Mouse (Mus musculus): ENCODE data around the gene Art4. TPM values are rescaled to one million over a fixed set of nuclear protein-coding genes. Genes with fewer than 3 reads are reported as not detected.

Art4 gene
- total and polyA plus RNA-seq, 3 experiments, result 0.50 to 0.60 TPM; not detected in 1

GRCm38 (mm10) chr6:136816826-136817225 is 40.7 kb downstream of the Art4 start:
- no peaks in the 10 kb centered on the region for H3K27me3 ChIP-seq (ENCODE audit: control insufficient read depth in 1 of 2, insufficient read depth in 2 of 2, low read length in 2 of 2)
- no peak overlapping the region for H3K4me3 ChIP-seq (ENCODE audit: control insufficient read depth in 1 of 2, insufficient read depth in 1 of 2, low read depth in 2 of 2, low read length in 2 of 2)
- peaks cover 2% of the 10 kb centered on the region; the same call in 1 of the 2 replicates for H3K79me2 ChIP-seq (ENCODE audit: control insufficient read depth, insufficient read depth, low read length, poor library complexity)
- no peak overlapping the region for H3K27ac ChIP-seq (ENCODE audit: control insufficient read depth, low read depth, low read length)
- no peaks in the 10 kb centered on the region for H3K9me3 ChIP-seq (replicated peaks; ENCODE audit: insufficient read depth, low read length)
- TF ChIP-seq MYC (IDR thresholded peaks at IDR 0.05; ENCODE audit: low read depth, low read length) (no peak), SMC3 (IDR thresholded peaks at IDR 0.05; ENCODE audit: low read depth, low read length) (no peak), HCFC1 (IDR thresholded peaks at IDR 0.05; ENCODE audit: low read depth, low read length) (no peak), CHD2 (IDR thresholded peaks at IDR 0.05; ENCODE audit: low read length) (no peak), ETS1 (IDR thresholded peaks at IDR 0.05; ENCODE audit: low read depth, low read length) (no peak), ZC3H11A (IDR thresholded peaks at IDR 0.05; ENCODE audit: low read depth, low read length) (no peak), SIN3A (IDR thresholded peaks at IDR 0.05; ENCODE audit: low read length) (no peak), GABPA (IDR thresholded peaks at IDR 0.05; ENCODE audit: low read depth, low read length) (no peak), BHLHE40 (IDR thresholded peaks at IDR 0.05; ENCODE audit: borderline replicate concordance, low read depth, low read length) (no peak), TBP (IDR thresholded peaks at IDR 0.05; ENCODE audit: low read depth, low read length) (no peak), ELF1 (IDR thresholded peaks at IDR 0.05; ENCODE audit: low read depth, low read length) (no peak), CTCF (IDR thresholded peaks at IDR 0.05 in 2 of 3, conservative IDR thresholded peaks at IDR 0.05 in 1 of 3; ENCODE audit: control insufficient read depth in 1 of 3, insufficient read depth in 1 of 3, low read depth in 2 of 3, low read length in 3 of 3, poor library complexity in 1 of 3, severe bottlenecking in 1 of 3) (no peak), MXI1 (IDR thresholded peaks at IDR 0.05; ENCODE audit: low read depth, low read length) (no peak), MAZ (IDR thresholded peaks at IDR 0.05; ENCODE audit: low read depth, low read length) (no peak), CHD1 (IDR thresholded peaks at IDR 0.05; ENCODE audit: low read depth, low read length) (no peak), NELFE (IDR thresholded peaks at IDR 0.05; ENCODE audit: low read depth, low read length) (no peak), KAT2A (conservative IDR thresholded peaks at IDR 0.05; ENCODE audit: low read depth, low read length) (no peak), MAFK (IDR thresholded peaks at IDR 0.05; ENCODE audit: borderline replicate concordance, low read depth, low read length) (no peak), NRF1 (IDR thresholded peaks at IDR 0.05; ENCODE audit: insufficient read depth, low read depth, low read length, poor library complexity, severe bottlenecking) (no peak), POLR2A (IDR thresholded peaks at IDR 0.05; ENCODE audit: control insufficient read depth in 1 of 2, insufficient read depth in 1 of 2, low read depth in 1 of 2, low read length in 2 of 2, poor library complexity in 1 of 2) (no peak)
- no peak overlapping the region for H3K9ac ChIP-seq (ENCODE audit: control insufficient read depth, low read depth, low read length, poor library complexity, severe bottlenecking)
- H3K36me3 ChIP-seq (ENCODE audit: control insufficient read depth in 1 of 2, insufficient read depth in 2 of 2, low read length in 2 of 2), result peaks cover 0 to 31% of the 10 kb centered on the region in 2 experiments; a peak in 2 of 4 replicates
- no peak for DNase-seq (ENCODE audit: low read depth, low spot score)
- H3K4me1 ChIP-seq (ENCODE audit: control insufficient read depth in 1 of 2, insufficient read depth in 2 of 2, low read length in 2 of 2), result no peaks in the 10 kb centered on the region

GRCm38 (mm10) chr6:136815381-136815780 is 42.2 kb downstream of the Art4 start:
- Histone ChIP-seq H3K9ac (ENCODE audit: control insufficient read depth, low read depth, low read length, poor library complexity, severe bottlenecking) (no peak overlapping the region), H3K27me3 (ENCODE audit: control insufficient read depth in 1 of 2, insufficient read depth in 2 of 2, low read length in 2 of 2) (no peaks in the 10 kb centered on the region), H3K79me2 (ENCODE audit: control insufficient read depth, insufficient read depth, low read length, poor library complexity) (peaks cover 3% of the 10 kb centered on the region), H3K4me1 (ENCODE audit: control insufficient read depth in 1 of 2, insufficient read depth in 2 of 2, low read length in 2 of 2) (peaks cover 0 to 3% of the 10 kb centered on the region in 2 experiments; a peak in 2 of 4 replicates), H3K9me3 (replicated peaks; ENCODE audit: insufficient read depth, low read length) (no peaks in the 10 kb centered on the region), H3K4me3 (ENCODE audit: control insufficient read depth in 1 of 2, insufficient read depth in 1 of 2, low read depth in 2 of 2, low read length in 2 of 2) (no peak overlapping the region), H3K27ac (ENCODE audit: control insufficient read depth, low read depth, low read length) (no peak overlapping the region), H3K36me3 (ENCODE audit: control insufficient read depth in 1 of 2, insufficient read depth in 2 of 2, low read length in 2 of 2) (peaks cover under 1 to 21% of the 10 kb centered on the region in 2 experiments)
- no peak for TF ChIP-seq MEF2A (IDR thresholded peaks at IDR 0.05; ENCODE audit: extremely low read depth, insufficient replicate concordance, low read depth, low read length, poor library complexity, severe bottlenecking)
- TF ChIP-seq MYB (IDR thresholded peaks at IDR 0.05; ENCODE audit: low read depth, low read length), result no peak
- TF ChIP-seq ZKSCAN1 (IDR thresholded peaks at IDR 0.05; ENCODE audit: low read depth, low read length), result no peak
- TF ChIP-seq KAT2A (conservative IDR thresholded peaks at IDR 0.05; ENCODE audit: low read depth, low read length), result no peak
- no peak for TF ChIP-seq MAFK (IDR thresholded peaks at IDR 0.05; ENCODE audit: borderline replicate concordance, low read depth, low read length)
- no peak for TF ChIP-seq GABPA (IDR thresholded peaks at IDR 0.05; ENCODE audit: low read depth, low read length)
- no peak for TF ChIP-seq CHD2 (IDR thresholded peaks at IDR 0.05; ENCODE audit: low read length)
- no peak for TF ChIP-seq TBP (IDR thresholded peaks at IDR 0.05; ENCODE audit: low read depth, low read length)
- TF ChIP-seq NRF1 (IDR thresholded peaks at IDR 0.05; ENCODE audit: insufficient read depth, low read depth, low read length, poor library complexity, severe bottlenecking), result no peak
- no peak for TF ChIP-seq NELFE (IDR thresholded peaks at IDR 0.05; ENCODE audit: low read depth, low read length)
- TF ChIP-seq BHLHE40 (IDR thresholded peaks at IDR 0.05; ENCODE audit: borderline replicate concordance, low read depth, low read length), result no peak
- no peak for TF ChIP-seq MYC (IDR thresholded peaks at IDR 0.05; ENCODE audit: low read depth, low read length)
- no peak for TF ChIP-seq HCFC1 (IDR thresholded peaks at IDR 0.05; ENCODE audit: low read depth, low read length)
- DNase-seq (ENCODE audit: low read depth, low spot score), result no peak
